Mouse (Mus musculus): ENCODE results near the gene Ppp2r5a. TPM values are rescaled to one million over a fixed set of nuclear protein-coding genes. Genes with fewer than 3 reads are reported as not detected.

The Ppp2r5a gene
- polyA plus RNA-seq, 1 experiment = 145 TPM

DNA sequence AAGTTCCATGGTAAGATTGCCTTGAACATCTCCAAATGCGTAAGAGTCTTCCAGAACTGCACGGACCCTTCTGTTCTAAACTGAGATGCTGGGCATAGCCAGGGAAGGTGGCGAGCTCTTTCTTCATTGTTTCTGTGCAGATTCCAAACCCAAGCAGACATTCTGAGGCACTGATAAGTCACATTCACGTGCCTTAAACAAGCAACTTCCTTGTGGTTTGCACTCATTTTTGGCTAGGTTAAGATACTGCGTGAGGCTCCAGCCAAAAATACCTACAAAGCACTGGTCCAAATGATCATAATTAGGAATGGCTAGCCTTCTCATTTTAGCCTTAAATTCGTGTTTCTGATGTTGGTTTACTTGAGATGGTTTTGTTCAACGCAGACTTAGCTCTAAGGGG lies 43.6 kb downstream of the Ppp2r5a start:
- 90% methylated on average over 7 of the region's 7 CpGs for WGBS
- Histone ChIP-seq H3K4me1 (replicated peaks; ENCODE audit: control insufficient read depth, insufficient read depth, low read length) (no peaks in the 10 kb centered on the region), H3K36me3 (ENCODE audit: control insufficient read depth, insufficient read depth, low read length) (peaks cover 89% of the 10 kb centered on the region), H3K27ac (ENCODE audit: control insufficient read depth, insufficient read depth, low read length) (no peak overlapping the region), H3K27me3 (ENCODE audit: control insufficient read depth, insufficient read depth, low read length) (no peaks in the 10 kb centered on the region), H3K4me3 (ENCODE audit: control insufficient read depth, insufficient read depth, low read length) (no peak overlapping the region)
- no peak for TF ChIP-seq POLR2A (IDR thresholded peaks at IDR 0.05; ENCODE audit: control insufficient read depth, extremely low read depth, insufficient read depth, low read length, poor library complexity)
- TF ChIP-seq CTCF (IDR thresholded peaks at IDR 0.05; ENCODE audit: borderline replicate concordance, control insufficient read depth, extremely low read depth, insufficient read depth, low read length, poor library complexity) = no peak
- DNase-seq = no peak

DNA sequence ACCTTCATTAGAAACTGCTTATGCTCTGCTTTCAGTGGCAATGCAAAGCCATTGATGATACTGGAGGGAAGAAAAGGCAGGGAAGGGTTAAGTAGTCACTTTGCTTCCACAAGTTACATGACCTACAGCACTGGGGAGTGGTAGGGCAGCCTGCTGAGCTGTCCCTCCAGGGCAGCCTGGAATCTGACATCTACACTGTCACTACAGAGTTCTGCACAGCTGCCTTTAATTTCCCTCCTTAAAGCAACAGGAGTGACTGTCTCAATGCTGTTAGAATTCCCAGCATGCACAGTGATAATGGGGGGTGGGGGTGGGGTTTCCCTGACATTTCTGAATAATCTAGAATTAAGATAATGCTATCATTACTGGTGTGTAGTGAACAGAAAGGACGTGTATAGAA lies 46.1 kb downstream of the Ppp2r5a start:
- Histone ChIP-seq H3K4me1 (replicated peaks; ENCODE audit: control insufficient read depth, insufficient read depth, low read length) (no peaks in the 10 kb centered on the region), H3K27ac (ENCODE audit: control insufficient read depth, insufficient read depth, low read length) (no peak overlapping the region), H3K36me3 (ENCODE audit: control insufficient read depth, insufficient read depth, low read length) (peaks cover 98% of the 10 kb centered on the region), H3K4me3 (ENCODE audit: control insufficient read depth, insufficient read depth, low read length) (no peak overlapping the region), H3K27me3 (ENCODE audit: control insufficient read depth, insufficient read depth, low read length) (no peaks in the 10 kb centered on the region)
- 90% methylated on average over 1 of the region's 1 CpGs for WGBS
- DNase-seq = no peak
- no peak for TF ChIP-seq CTCF (IDR thresholded peaks at IDR 0.05; ENCODE audit: borderline replicate concordance, control insufficient read depth, extremely low read depth, insufficient read depth, low read length, poor library complexity)
- no peak for TF ChIP-seq POLR2A (IDR thresholded peaks at IDR 0.05; ENCODE audit: control insufficient read depth, extremely low read depth, insufficient read depth, low read length, poor library complexity)

DNA sequence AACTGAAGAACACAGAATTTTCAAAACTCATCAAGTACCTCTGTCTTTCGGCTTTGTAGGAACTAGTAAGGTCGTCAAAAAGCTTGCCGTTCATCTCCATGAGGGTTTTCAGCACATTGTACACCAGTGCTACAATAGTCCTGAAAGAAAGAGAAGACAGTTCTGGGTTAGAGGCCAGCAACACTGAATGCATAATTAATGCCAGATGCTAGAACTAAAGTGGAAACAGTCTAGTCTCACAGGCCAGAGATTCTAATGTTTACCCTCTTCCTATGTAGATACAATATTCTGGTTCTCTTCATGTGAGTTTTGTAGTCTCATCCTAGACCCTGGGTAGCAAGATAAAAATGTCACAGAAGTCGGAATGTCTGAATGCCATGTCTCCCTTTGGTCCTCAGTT lies 49.2 kb downstream of the Ppp2r5a start:
- DNase-seq = no peak
- no peaks in the 10 kb centered on the region for H3K4me1 ChIP-seq (replicated peaks; ENCODE audit: control insufficient read depth, insufficient read depth, low read length)
- H3K36me3 ChIP-seq (ENCODE audit: control insufficient read depth, insufficient read depth, low read length) = peaks cover 94% of the 10 kb centered on the region
- H3K27ac ChIP-seq (ENCODE audit: control insufficient read depth, insufficient read depth, low read length) = no peak overlapping the region
- no peak for TF ChIP-seq POLR2A (IDR thresholded peaks at IDR 0.05; ENCODE audit: control insufficient read depth, extremely low read depth, insufficient read depth, low read length, poor library complexity)
- TF ChIP-seq CTCF (IDR thresholded peaks at IDR 0.05; ENCODE audit: borderline replicate concordance, control insufficient read depth, extremely low read depth, insufficient read depth, low read length, poor library complexity) = no peak
- H3K4me3 ChIP-seq (ENCODE audit: control insufficient read depth, insufficient read depth, low read length) = no peak overlapping the region
- WGBS = 93% methylated on average over 4 of the region's 4 CpGs
- H3K27me3 ChIP-seq (ENCODE audit: control insufficient read depth, insufficient read depth, low read length) = no peaks in the 10 kb centered on the region

DNA sequence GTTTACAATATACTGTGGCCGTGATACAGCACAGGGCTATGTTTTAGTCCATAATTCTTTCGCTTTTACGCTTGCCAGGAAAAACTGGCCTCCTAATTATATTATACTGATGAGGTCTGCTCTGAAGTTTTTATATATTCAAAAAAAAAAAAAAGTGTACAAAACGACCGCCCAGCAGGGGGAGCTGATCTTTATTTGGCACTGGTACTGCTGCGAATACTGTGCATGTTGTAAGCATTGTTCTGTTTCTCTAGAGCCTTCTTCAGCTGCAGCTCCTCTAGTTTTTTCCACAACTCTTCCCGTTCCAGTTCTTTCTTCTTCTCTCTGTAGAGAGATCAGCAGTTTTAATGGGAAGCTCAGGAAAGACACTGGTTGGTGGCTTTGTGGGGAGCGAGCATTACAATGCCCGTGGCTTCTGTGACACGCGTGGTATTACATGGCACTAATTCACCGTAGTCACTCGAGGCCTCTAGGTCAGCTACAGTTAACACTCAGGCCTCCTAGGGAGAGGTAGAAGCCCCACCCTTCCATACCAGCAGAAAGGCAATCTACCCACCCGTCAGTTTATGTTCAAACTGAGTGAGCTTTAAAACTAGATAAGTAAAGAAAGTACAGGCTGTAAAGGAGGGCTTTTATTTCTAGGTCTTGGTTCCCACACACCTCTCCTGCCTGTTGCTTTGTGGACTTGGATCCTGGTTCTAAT lies 50.1 kb downstream of the Ppp2r5a start:
- peaks cover 85% of the 10 kb centered on the region for H3K36me3 ChIP-seq (ENCODE audit: control insufficient read depth, insufficient read depth, low read length)
- H3K4me3 ChIP-seq (ENCODE audit: control insufficient read depth, insufficient read depth, low read length) = no peak overlapping the region
- WGBS = 74% methylated on average over 14 of the region's 14 CpGs
- no peaks in the 10 kb centered on the region for H3K27me3 ChIP-seq (ENCODE audit: control insufficient read depth, insufficient read depth, low read length)
- TF ChIP-seq CTCF (IDR thresholded peaks at IDR 0.05; ENCODE audit: borderline replicate concordance, control insufficient read depth, extremely low read depth, insufficient read depth, low read length, poor library complexity) = no peak
- TF ChIP-seq POLR2A (IDR thresholded peaks at IDR 0.05; ENCODE audit: control insufficient read depth, extremely low read depth, insufficient read depth, low read length, poor library complexity) = no peak
- DNase-seq = peak; percentile 26
- no peak overlapping the region for H3K27ac ChIP-seq (ENCODE audit: control insufficient read depth, insufficient read depth, low read length)
- no peaks in the 10 kb centered on the region for H3K4me1 ChIP-seq (replicated peaks; ENCODE audit: control insufficient read depth, insufficient read depth, low read length)

DNA sequence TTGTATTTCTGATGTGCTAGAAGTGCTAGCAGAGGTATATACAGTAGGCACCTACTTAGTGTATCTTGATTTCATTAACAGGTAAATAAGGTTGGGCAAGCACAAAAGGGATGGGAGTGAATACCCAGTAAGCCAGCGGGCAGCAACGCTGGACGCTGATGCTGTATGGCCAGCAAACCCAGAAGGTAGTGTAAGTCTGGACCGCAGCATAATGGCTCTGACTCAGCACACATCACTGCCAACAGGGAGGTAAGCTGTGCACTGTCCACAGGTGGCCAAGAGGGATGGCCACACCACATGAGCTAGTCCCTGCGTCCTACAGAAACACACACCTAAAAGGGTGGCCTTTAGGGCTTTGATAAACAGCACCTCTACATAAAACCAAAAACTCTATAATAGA lies 52.7 kb downstream of the Ppp2r5a start:
- H3K27me3 ChIP-seq (ENCODE audit: control insufficient read depth, insufficient read depth, low read length) = no peaks in the 10 kb centered on the region
- TF ChIP-seq CTCF (IDR thresholded peaks at IDR 0.05; ENCODE audit: borderline replicate concordance, control insufficient read depth, extremely low read depth, insufficient read depth, low read length, poor library complexity) = no peak
- TF ChIP-seq POLR2A (IDR thresholded peaks at IDR 0.05; ENCODE audit: control insufficient read depth, extremely low read depth, insufficient read depth, low read length, poor library complexity) = no peak
- H3K4me1 ChIP-seq (replicated peaks; ENCODE audit: control insufficient read depth, insufficient read depth, low read length) = no peaks in the 10 kb centered on the region
- H3K36me3 ChIP-seq (ENCODE audit: control insufficient read depth, insufficient read depth, low read length) = peaks cover 59% of the 10 kb centered on the region
- no peak overlapping the region for H3K27ac ChIP-seq (ENCODE audit: control insufficient read depth, insufficient read depth, low read length)
- DNase-seq = no peak
- no peak overlapping the region for H3K4me3 ChIP-seq (ENCODE audit: control insufficient read depth, insufficient read depth, low read length)
- WGBS = 98% methylated on average over 5 of the region's 5 CpGs

DNA sequence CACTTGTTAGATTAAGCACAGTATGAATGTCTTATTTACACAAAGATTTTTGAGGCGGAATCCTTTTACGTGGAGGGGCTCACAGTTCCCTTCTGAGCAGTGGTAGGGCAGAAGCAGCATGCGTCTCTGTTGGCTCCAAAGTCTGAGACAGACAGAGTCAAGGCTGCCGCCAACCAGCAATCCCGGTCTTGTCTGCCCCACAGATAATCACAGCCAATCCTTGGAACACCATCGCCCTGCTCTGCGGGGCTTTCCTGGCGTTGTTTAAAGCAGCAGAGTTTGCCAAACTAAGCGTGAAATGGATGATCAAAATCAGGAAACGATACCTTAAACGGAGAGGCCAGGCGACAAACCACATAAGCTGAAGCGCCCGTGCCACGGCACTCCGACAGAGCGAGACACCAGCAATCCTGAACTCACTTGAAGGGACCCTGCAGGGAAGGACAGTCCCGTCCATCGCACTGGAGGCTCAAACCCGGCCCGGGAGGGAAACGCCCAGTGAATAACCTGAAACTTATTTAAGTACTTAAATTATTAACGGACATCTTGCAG lies 53.5 kb downstream of the Ppp2r5a start:
- H3K27ac ChIP-seq (ENCODE audit: control insufficient read depth, insufficient read depth, low read length) = no peak overlapping the region
- peaks cover 51% of the 10 kb centered on the region for H3K36me3 ChIP-seq (ENCODE audit: control insufficient read depth, insufficient read depth, low read length)
- WGBS = 96% methylated on average over 23 of the region's 23 CpGs
- H3K4me3 ChIP-seq (ENCODE audit: control insufficient read depth, insufficient read depth, low read length) = no peak overlapping the region
- no peaks in the 10 kb centered on the region for H3K27me3 ChIP-seq (ENCODE audit: control insufficient read depth, insufficient read depth, low read length)
- TF ChIP-seq POLR2A (IDR thresholded peaks at IDR 0.05; ENCODE audit: control insufficient read depth, extremely low read depth, insufficient read depth, low read length, poor library complexity) (no peak), CTCF (IDR thresholded peaks at IDR 0.05; ENCODE audit: borderline replicate concordance, control insufficient read depth, extremely low read depth, insufficient read depth, low read length, poor library complexity) (no peak)
- no peak for DNase-seq
- H3K4me1 ChIP-seq (replicated peaks; ENCODE audit: control insufficient read depth, insufficient read depth, low read length) = no peaks in the 10 kb centered on the region
